30 mouse cellular contexts compared by ENCODE assay signal in genomic region chr9:87062337-87062736, GRCm38 (mm10). TPM values are rescaled to one million over a fixed set of nuclear protein-coding genes. Genes with fewer than 3 reads are reported as not detected.
DNase-seq lines count a peak whose midpoint lies in the region; ATAC-seq and TF ChIP-seq lines count a peak whose summit lies in the region.
"Had no signal": no experiment of that assay in that cellular context is flagged by ENCODE, and none has a peak within 500 bp of the region (broad histone marks: within the 10 kb centered on the region; RNA-seq: fewer than 3 reads in every experiment).

No protein-coding gene starts in this region.

- TF ChIP-seq POLR2A in MEL (IDR thresholded peaks at IDR 0.05; ENCODE audit: control insufficient read depth in 1 of 2, insufficient read depth in 1 of 2, low read depth in 1 of 2, low read length in 2 of 2, poor library complexity in 1 of 2), result no peak

- H3K4me3 ChIP-seq in forebrain, postnatal 0 days (ENCODE audit: low read depth, low read length), result no peak overlapping the region
- no peak overlapping the region for H3K4me3 ChIP-seq in forebrain, embryonic 14.5 days (ENCODE audit: low read depth, low read length)
- H3K4me3 ChIP-seq in midbrain, embryonic 14.5 days (replicated peaks; ENCODE audit: low read depth, low read length), result no peak overlapping the region
- H3K4me3 ChIP-seq in midbrain, embryonic 10.5 days, result no peak overlapping the region
- H3K4me3 ChIP-seq in MEL (ENCODE audit: control insufficient read depth in 1 of 2, insufficient read depth in 1 of 2, low read depth in 2 of 2, low read length in 2 of 2), result no peak overlapping the region
- H3K4me3 ChIP-seq: forebrain, embryonic 10.5 days; forebrain, embryonic 13.5 days; heart, embryonic 12.5 days; heart, embryonic 15.5 days; hindbrain, embryonic 10.5 days had no signal

- H3K9ac ChIP-seq in forebrain, postnatal 0 days, result no peak overlapping the region
- no peak overlapping the region for H3K9ac ChIP-seq in forebrain, embryonic 14.5 days (ENCODE audit: low read length)
- no peak overlapping the region for H3K9ac ChIP-seq in midbrain, embryonic 14.5 days (replicated peaks; ENCODE audit: low read length)
- no peak overlapping the region for H3K9ac ChIP-seq in MEL (ENCODE audit: control insufficient read depth, low read depth, low read length, poor library complexity, severe bottlenecking)
- H3K9ac ChIP-seq: forebrain, embryonic 13.5 days; heart, embryonic 12.5 days; heart, embryonic 15.5 days; hindbrain, embryonic 14.5 days had no signal

- no peak overlapping the region for H3K27ac ChIP-seq in forebrain, postnatal 0 days (ENCODE audit: low read depth, low read length)
- H3K27ac ChIP-seq in forebrain, embryonic 14.5 days (ENCODE audit: low read depth, low read length), result no peak overlapping the region
- H3K27ac ChIP-seq in midbrain, embryonic 14.5 days (replicated peaks; ENCODE audit: low read depth, low read length), result no peak overlapping the region
- no peak overlapping the region for H3K27ac ChIP-seq in midbrain, embryonic 10.5 days (replicated peaks)
- no peak overlapping the region for H3K27ac ChIP-seq in MEL (ENCODE audit: control insufficient read depth, low read depth, low read length)
- H3K27ac ChIP-seq: forebrain, embryonic 10.5 days; forebrain, embryonic 13.5 days; heart, embryonic 15.5 days; hindbrain, embryonic 10.5 days; hindbrain, embryonic 14.5 days had no signal

- 0 out of 2 replicates have a peak, but pooled peaks have one; percentile 11 for TF ChIP-seq CTCF in forebrain, postnatal 0 days (IDR thresholded peaks at IDR 0.05; ENCODE audit: low read depth)
- TF ChIP-seq CTCF in MEL (IDR thresholded peaks at IDR 0.05 in 2 of 3, conservative IDR thresholded peaks at IDR 0.05 in 1 of 3; ENCODE audit: control insufficient read depth in 1 of 3, insufficient read depth in 1 of 3, low read depth in 2 of 3, low read length in 3 of 3, poor library complexity in 1 of 3, severe bottlenecking in 1 of 3), result peak in 1 of 3 experiments; percentile 2; a peak in 1 of 6 replicates

- no peak for TF ChIP-seq RAD21 in MEL (IDR thresholded peaks at IDR 0.05; ENCODE audit: low read depth, low read length)

- H3K36me3 ChIP-seq in forebrain, postnatal 0 days (ENCODE audit: insufficient read depth), result peaks cover 52% of the 10 kb centered on the region
- peaks cover 36% of the 10 kb centered on the region for H3K36me3 ChIP-seq in forebrain, embryonic 14.5 days (ENCODE audit: control insufficient read depth, insufficient read depth, low read length)
- H3K36me3 ChIP-seq in midbrain, embryonic 14.5 days (ENCODE audit: control insufficient read depth, insufficient read depth, low read length), result peaks cover 43% of the 10 kb centered on the region
- H3K36me3 ChIP-seq in midbrain, embryonic 10.5 days, result peaks cover 63% of the 10 kb centered on the region
- H3K36me3 ChIP-seq in MEL (ENCODE audit: control insufficient read depth in 1 of 2, insufficient read depth in 2 of 2, low read length in 2 of 2), result peaks cover 0 to 2% of the 10 kb centered on the region in 2 experiments; a peak in 3 of 4 replicates

- no peak for DNase-seq in forebrain, postnatal 0 days
- DNase-seq in forebrain, embryonic 14.5 days (ENCODE audit: low spot score), result no peak
- peak; percentile 53 for DNase-seq in midbrain, embryonic 14.5 days
- no peak for DNase-seq in midbrain, embryonic 10.5 days (ENCODE audit: low spot score)
- peak; percentile 11 for DNase-seq in 416B (ENCODE audit: low read depth)
- DNase-seq in MEL (ENCODE audit: low read depth, low spot score), result no peak
- no peak for DNase-seq in spleen, adult 12 weeks (ENCODE audit: low spot score)
- no peak for DNase-seq in adrenal gland, postnatal 36 days
- DNase-seq: adrenal gland, postnatal 10 days; cerebellum, adult 11-12 months; cerebellum, adult 9-10 months; cerebellum, postnatal 14 days; gastrocnemius, postnatal 25 days; heart, adult 18-20 months; heart, postnatal 10 days; heart, postnatal 36 days had no signal

- H3K27me3 ChIP-seq in forebrain, postnatal 0 days (ENCODE audit: insufficient read depth, low read length), result no peaks in the 10 kb centered on the region
- no peaks in the 10 kb centered on the region for H3K27me3 ChIP-seq in forebrain, embryonic 14.5 days (replicated peaks; ENCODE audit: control insufficient read depth, insufficient read depth, low read length)
- no peaks in the 10 kb centered on the region for H3K27me3 ChIP-seq in midbrain, embryonic 14.5 days (ENCODE audit: control insufficient read depth, insufficient read depth, low read length)
- H3K27me3 ChIP-seq in midbrain, embryonic 10.5 days (ENCODE audit: low read depth, poor library complexity, severe bottlenecking), result no peaks in the 10 kb centered on the region
- no peaks in the 10 kb centered on the region for H3K27me3 ChIP-seq in MEL (ENCODE audit: control insufficient read depth in 1 of 2, insufficient read depth in 2 of 2, low read length in 2 of 2)
- H3K27me3 ChIP-seq: forebrain, embryonic 13.5 days; heart, embryonic 12.5 days; heart, embryonic 15.5 days; Patski had no signal

- H3K4me1 ChIP-seq in forebrain, postnatal 0 days (ENCODE audit: insufficient read depth), result no peaks in the 10 kb centered on the region
- H3K4me1 ChIP-seq in forebrain, embryonic 14.5 days (ENCODE audit: control insufficient read depth, insufficient read depth, low read length), result no peaks in the 10 kb centered on the region
- no peaks in the 10 kb centered on the region for H3K4me1 ChIP-seq in midbrain, embryonic 14.5 days (ENCODE audit: control insufficient read depth, insufficient read depth, low read length)
- H3K4me1 ChIP-seq in midbrain, embryonic 10.5 days, result no peaks in the 10 kb centered on the region
- H3K4me1 ChIP-seq in MEL (ENCODE audit: control insufficient read depth in 1 of 2, insufficient read depth in 2 of 2, low read length in 2 of 2), result no peaks in the 10 kb centered on the region; a peak in 1 of 4 replicates
- H3K4me1 ChIP-seq: forebrain, embryonic 10.5 days; forebrain, embryonic 13.5 days; heart, embryonic 12.5 days; heart, embryonic 15.5 days; hindbrain, embryonic 10.5 days had no signal

- H3K79me2 ChIP-seq in MEL (ENCODE audit: control insufficient read depth, insufficient read depth, low read length, poor library complexity), result no peaks in the 10 kb centered on the region

- TF ChIP-seq EP300 in MEL (IDR thresholded peaks at IDR 0.05; ENCODE audit: low read depth in 1 of 2, low read length in 2 of 2), result no peak

- no peak overlapping the region for H3K4me2 ChIP-seq in forebrain, postnatal 0 days (ENCODE audit: low read depth)
- H3K4me2 ChIP-seq in forebrain, embryonic 14.5 days (ENCODE audit: low read length), result no peak overlapping the region
- no peak overlapping the region for H3K4me2 ChIP-seq in midbrain, embryonic 14.5 days (ENCODE audit: low read length)
- H3K4me2 ChIP-seq: forebrain, embryonic 13.5 days; heart, embryonic 12.5 days; heart, embryonic 15.5 days; hindbrain, embryonic 14.5 days had no signal

- WGBS in forebrain, postnatal 0 days, result 78% methylated on average over 5 of the region's 5 CpGs
- 87% methylated on average over 5 of the region's 5 CpGs for WGBS in forebrain, embryonic 14.5 days
- WGBS in midbrain, embryonic 14.5 days, result 80% methylated on average over 5 of the region's 5 CpGs
- 82% methylated on average over 5 of the region's 5 CpGs for WGBS in midbrain, embryonic 10.5 days

- peak; percentile 54 for ATAC-seq in forebrain, postnatal 0 days
- ATAC-seq in forebrain, embryonic 14.5 days, result no peak
- ATAC-seq in midbrain, embryonic 14.5 days (ENCODE audit: low FRiP score, low TSS enrichment), result no peak
- ATAC-seq: CD4-positive, CD25-positive, alpha-beta regulatory T cell, adult 4 months; forebrain, embryonic 13.5 days; intestine, postnatal 0 days; Patski had no signal

- H3K9me3 ChIP-seq in forebrain, postnatal 0 days (ENCODE audit: low read length), result no peaks in the 10 kb centered on the region
- no peaks in the 10 kb centered on the region for H3K9me3 ChIP-seq in forebrain, embryonic 14.5 days (replicated peaks; ENCODE audit: control insufficient read depth, low read length)
- no peaks in the 10 kb centered on the region for H3K9me3 ChIP-seq in midbrain, embryonic 14.5 days (ENCODE audit: control insufficient read depth, low read length)
- H3K9me3 ChIP-seq in midbrain, embryonic 10.5 days (replicated peaks), result no peaks in the 10 kb centered on the region
- H3K9me3 ChIP-seq in MEL (replicated peaks; ENCODE audit: insufficient read depth, low read length), result no peaks in the 10 kb centered on the region
- H3K9me3 ChIP-seq: forebrain, embryonic 10.5 days; forebrain, embryonic 13.5 days; heart, embryonic 12.5 days; heart, embryonic 15.5 days; hindbrain, embryonic 10.5 days had no signal

TF ChIP-seq in MEL, 35 proteins besides CTCF, POLR2A, EP300 and RAD21:
- TF ChIP-seq SMC3 (IDR thresholded peaks at IDR 0.05; ENCODE audit: low read depth, low read length) (0 out of 2 replicates have a peak, but pooled peaks have one; percentile 12), CHD2 (IDR thresholded peaks at IDR 0.05; ENCODE audit: low read length) (no peak)

RNA-seq across cellular contexts. Expression of gene Cyb5r4, which starts 40.5 kb away (rescaled TPM):
- 37.5 and 40.2 TPM in 2 replicates for total RNA-seq in forebrain, postnatal 0 days (2014; rRNA removed)
- 37.6 and 40.3 TPM in 2 replicates for polyA plus RNA-seq in forebrain, postnatal 0 days (2015; fragmentation: Nextera tagmentation; extraction: Ambion mirVana)
- polyA plus RNA-seq in forebrain, embryonic 14.5 days (2014; fragmentation: Nextera tagmentation; extraction: Ambion mirVana), result 70.4 and 75.7 TPM in 2 replicates
- 59.4 and 69.7 TPM in 2 replicates for polyA plus RNA-seq in midbrain, embryonic 14.5 days (2014; fragmentation: Nextera tagmentation; extraction: Ambion mirVana)
- 98.6 and 102 TPM in 2 replicates for polyA plus RNA-seq in midbrain, embryonic 10.5 days (2016; fragmentation: Nextera tagmentation; extraction: Ambion mirVana)
- 30.3 and 31.4 TPM in 2 replicates for total RNA-seq in MEL (2012; rRNA removed)
- 10 to 100 TPM in 1 of 2 experiments, not detected in 1; 37.2 TPM for polyA plus RNA-seq in MEL (2012; ENCODE audit: insufficient read depth in 1 of 2, insufficient read length in 2 of 2, low read depth in 1 of 2, low replicate concordance in 2 of 2, missing spikeins in 1 of 2)
- total RNA-seq in adrenal gland, postnatal 36 days (2021), result 10 to 100 TPM; 43.1 to 44.2 TPM

RNA-seq across cellular contexts. Expression of gene Ripply2, which starts 47.0 kb away (rescaled TPM):
- 3.5 and 5.6 TPM in 2 replicates for total RNA-seq in forebrain, postnatal 0 days (2014; rRNA removed)
- 13.0 and 13.2 TPM in 2 replicates for polyA plus RNA-seq in forebrain, postnatal 0 days (2015; fragmentation: Nextera tagmentation; extraction: Ambion mirVana)
- 4.3 and 6.2 TPM in 2 replicates for polyA plus RNA-seq in forebrain, embryonic 14.5 days (2014; fragmentation: Nextera tagmentation; extraction: Ambion mirVana)
- 9.9 and 12.8 TPM in 2 replicates for polyA plus RNA-seq in midbrain, embryonic 14.5 days (2014; fragmentation: Nextera tagmentation; extraction: Ambion mirVana)
- polyA plus RNA-seq in midbrain, embryonic 10.5 days (2016; fragmentation: Nextera tagmentation; extraction: Ambion mirVana), result 0.52 and 1.0 TPM in 2 replicates
- total RNA-seq in MEL (2012; rRNA removed), result not detected in 2 replicates
- polyA plus RNA-seq in MEL (2012; ENCODE audit: insufficient read depth in 1 of 2, insufficient read length in 2 of 2, low read depth in 1 of 2, low replicate concordance in 2 of 2, missing spikeins in 1 of 2), result not detected
- total RNA-seq in adrenal gland, postnatal 36 days (2021), result 1 to 10 TPM in 1 of 2 experiments, under 1 TPM in 1; 0.73 to 1.3 TPM
- total RNA-seq: common myeloid progenitor, adult 5-6 weeks; ES-E14; gastrocnemius, adult 8-10 months; gastrocnemius, postnatal 25 days; heart, adult 18-20 months; heart, postnatal 10 days; heart, postnatal 36 days had no signal
- polyA plus RNA-seq: C2C12; CD4-positive, CD25-positive, alpha-beta regulatory T cell, adult 4 months; gonadal fat pad, adult 2 months; intestine, postnatal 0 days; Patski had no signal

Comparison
In these comparisons a context has a peak if more than half of its experiments do, and no peak if none do; other contexts are left out.
1. DNase-seq: peak in midbrain, embryonic 14.5 days (single experiment) and 416B (single experiment); none in forebrain, postnatal 0 days (single experiment), forebrain, embryonic 14.5 days (single experiment), midbrain, embryonic 10.5 days (single experiment), MEL (single experiment), spleen, adult 12 weeks (single experiment) and adrenal gland, postnatal 36 days (0 of 2).